Mouse (Mus musculus) left cerebral cortex, adult 8-10 months (tissue): ENCODE results near the gene Gabarapl2. TPM values are rescaled to one million over a fixed set of nuclear protein-coding genes. Genes with fewer than 3 reads are reported as not detected.
"Not testable (repeated sequence)": the region's sequence is repeated elsewhere in the genome, so short reads cannot be mapped to it uniquely, and the experiment has no call there.

ENCODE experiments used
- DNase-seq, 2 experiments: peaks; one replicate each; pipeline ENCODE4 v3.0.0; 2022; ENCODE audit warnings: low spot score in 2 of 2
- total RNA-seq, 4 experiments: library from RNA; stranded (reverse); gene quantifications; 2 replicates each; pipeline ENCODE4 v1.2.4; 2022

The Gabarapl2 gene
- total RNA-seq, 4 experiments from 2014 or later: 211 to 236 (median 227) TPM

GRCm38 (mm10) chr8:111934201-111934600, 6.3 kb upstream of the Gabarapl2 start:
- no peak for DNase-seq

GRCm38 (mm10) chr8:111937184-111937583, 3.3 kb upstream of the Gabarapl2 start:
- DNase-seq: no peak

GRCm38 (mm10) chr8:111938076-111938985, 2.2 kb upstream of the Gabarapl2 start:
- not testable (repeated sequence) for DNase-seq

- peak in 1 of 2 experiments; percentile 22 for DNase-seq
Measured at GRCm38 (mm10) chr8:111939516-111940142, 874 bp upstream of the Gabarapl2 start.

GRCm38 (mm10) chr8:111941101-111941454, 575 bp downstream of the Gabarapl2 start:
- DNase-seq: peak; percentile 27 to 41

- no peak for DNase-seq
Measured at GRCm38 (mm10) chr8:111943544-111943943, 3.0 kb downstream of the Gabarapl2 start.

GRCm38 (mm10) chr8:111947144-111947543, 6.6 kb downstream of the Gabarapl2 start:
- DNase-seq: no peak

GRCm38 (mm10) chr8:111947954-111948353, 7.5 kb downstream of the Gabarapl2 start:
- no peak for DNase-seq

- DNase-seq: no peak
Measured at GRCm38 (mm10) chr8:111950846-111951245, 10.3 kb downstream of the Gabarapl2 start.

- DNase-seq: peak in 1 of 2 experiments; percentile 69
Measured at GRCm38 (mm10) chr8:111951317-111951716, 10.8 kb downstream of the Gabarapl2 start.

GRCm38 (mm10) chr8:111951936-111952335, 11.4 kb downstream of the Gabarapl2 start:
- DNase-seq: no peak

- DNase-seq: no peak
Measured at GRCm38 (mm10) chr8:111954844-111955594, 14.5 kb downstream of the Gabarapl2 start.

GRCm38 (mm10) chr8:111955879-111956278, 15.4 kb downstream of the Gabarapl2 start:
- DNase-seq: no peak

- no peak for DNase-seq
Measured at GRCm38 (mm10) chr8:111957231-111957630, 16.7 kb downstream of the Gabarapl2 start.

- DNase-seq: no peak
Measured at GRCm38 (mm10) chr8:111960591-111961321, 20.3 kb downstream of the Gabarapl2 start.

GRCm38 (mm10) chr8:111961330-111961729, 20.8 kb downstream of the Gabarapl2 start:
- no peak for DNase-seq

- DNase-seq: no peak
Measured at GRCm38 (mm10) chr8:111962589-111962988, 22.1 kb downstream of the Gabarapl2 start.

GRCm38 (mm10) chr8:111963091-111963490, 22.6 kb downstream of the Gabarapl2 start:
- no peak for DNase-seq

- DNase-seq: no peak
Measured at GRCm38 (mm10) chr8:111963546-111963945, 23.0 kb downstream of the Gabarapl2 start.

GRCm38 (mm10) chr8:111964351-111964750, 23.8 kb downstream of the Gabarapl2 start:
- no peak for DNase-seq
